Mouse (Mus musculus): ENCODE results near the gene Gpr141.

Gpr141 gene

GRCm38 (mm10) chr13:19718954-19719353 lies 105.1 kb downstream of the Gpr141 start:
- DNase-seq (ENCODE audit: low spot score) = no peak

GRCm38 (mm10) chr13:19717201-19717600 lies 106.9 kb downstream of the Gpr141 start:
- no peak for DNase-seq (ENCODE audit: low spot score)

GRCm38 (mm10) chr13:19703806-19704205 lies 120.3 kb downstream of the Gpr141 start:
- no peak for DNase-seq (ENCODE audit: low spot score)

DNA sequence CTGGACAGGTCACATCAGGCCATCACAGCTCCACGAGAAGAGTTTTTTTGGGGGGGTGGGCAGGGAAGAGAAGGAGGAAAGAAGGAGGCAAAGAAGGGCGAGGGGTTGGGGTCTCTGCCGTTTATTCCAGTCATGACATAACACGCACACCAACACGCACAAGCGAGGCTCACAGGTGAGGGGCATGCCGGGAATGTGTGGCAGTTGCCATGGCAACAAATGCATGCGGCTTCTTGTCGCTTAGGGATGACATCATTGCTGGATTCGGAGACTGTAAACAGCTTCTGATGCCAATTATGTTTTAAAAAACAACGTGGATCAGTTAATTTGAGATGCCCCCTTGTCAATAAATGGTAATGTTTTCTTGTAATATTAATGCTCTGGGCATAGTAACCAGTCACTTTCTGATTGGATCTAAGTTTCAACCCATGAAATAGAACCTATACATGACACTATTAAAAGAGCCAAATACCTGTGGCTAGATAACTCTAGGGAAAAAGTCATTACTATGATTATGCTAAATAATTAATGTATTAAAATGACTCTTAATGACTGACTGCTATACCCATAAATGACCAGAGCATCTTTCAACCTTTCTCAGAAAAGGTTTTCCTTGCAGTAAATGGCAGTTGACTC lies 122.5 kb downstream of the Gpr141 start:
- no peak for DNase-seq (ENCODE audit: low spot score)

DNA sequence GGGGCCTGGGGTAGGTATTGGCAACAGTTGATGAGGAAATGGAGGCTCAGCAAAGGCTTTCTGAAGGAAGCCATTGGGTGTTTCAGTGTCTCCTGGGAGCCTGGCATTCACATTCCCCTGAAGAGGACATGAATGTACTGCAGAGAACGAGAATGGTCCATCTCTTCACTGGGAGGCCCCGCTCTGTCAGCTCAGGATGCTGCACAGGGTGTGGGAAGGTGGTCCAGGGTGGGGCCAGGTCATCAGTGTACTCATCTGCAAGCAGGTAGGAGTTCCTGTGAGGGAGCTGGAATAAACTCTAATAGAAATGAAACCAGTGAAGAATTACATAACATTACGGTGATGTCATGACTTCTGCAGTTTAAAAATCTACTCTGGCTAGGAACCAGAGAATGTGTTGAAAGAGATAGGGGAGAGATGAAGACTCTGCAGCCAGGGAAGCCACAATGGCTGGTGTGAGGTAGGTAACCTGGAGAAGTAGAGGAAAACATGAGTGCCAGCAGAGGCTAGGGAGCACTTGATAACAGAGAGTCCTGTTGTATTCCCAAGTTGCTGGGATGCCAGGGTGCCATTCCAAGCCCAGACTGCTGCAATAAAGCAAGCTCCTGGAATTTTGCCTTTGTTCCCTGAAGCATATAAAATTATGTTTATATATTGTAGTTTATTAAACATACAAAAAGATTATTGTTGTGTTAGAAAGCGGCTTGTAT lies 123.2 kb downstream of the Gpr141 start:
- DNase-seq (ENCODE audit: low spot score) = no peak

Measured in spleen, adult 12 weeks (tissue).